Mouse (Mus musculus) bone marrow, adult 2 months (tissue): ENCODE data around the gene Myh9.

Source experiments
- CTCF ChIP-seq: fragments of 200-500 bp; IDR thresholded peaks from 2 replicates; pipeline ENCODE4 v1.5.1; 2011; ENCODE audit warnings: low read length, control low read depth; ENCODE audit not compliant: control insufficient read depth, insufficient read depth
- POLR2A ChIP-seq: fragments of 200-500 bp; IDR thresholded peaks from 2 replicates; pipeline ENCODE4 v1.6.1; 2011; ENCODE audit warnings: low read depth, mild to moderate bottlenecking, control low read depth, low read length, borderline replicate concordance; ENCODE audit not compliant: control insufficient read depth

DNA sequence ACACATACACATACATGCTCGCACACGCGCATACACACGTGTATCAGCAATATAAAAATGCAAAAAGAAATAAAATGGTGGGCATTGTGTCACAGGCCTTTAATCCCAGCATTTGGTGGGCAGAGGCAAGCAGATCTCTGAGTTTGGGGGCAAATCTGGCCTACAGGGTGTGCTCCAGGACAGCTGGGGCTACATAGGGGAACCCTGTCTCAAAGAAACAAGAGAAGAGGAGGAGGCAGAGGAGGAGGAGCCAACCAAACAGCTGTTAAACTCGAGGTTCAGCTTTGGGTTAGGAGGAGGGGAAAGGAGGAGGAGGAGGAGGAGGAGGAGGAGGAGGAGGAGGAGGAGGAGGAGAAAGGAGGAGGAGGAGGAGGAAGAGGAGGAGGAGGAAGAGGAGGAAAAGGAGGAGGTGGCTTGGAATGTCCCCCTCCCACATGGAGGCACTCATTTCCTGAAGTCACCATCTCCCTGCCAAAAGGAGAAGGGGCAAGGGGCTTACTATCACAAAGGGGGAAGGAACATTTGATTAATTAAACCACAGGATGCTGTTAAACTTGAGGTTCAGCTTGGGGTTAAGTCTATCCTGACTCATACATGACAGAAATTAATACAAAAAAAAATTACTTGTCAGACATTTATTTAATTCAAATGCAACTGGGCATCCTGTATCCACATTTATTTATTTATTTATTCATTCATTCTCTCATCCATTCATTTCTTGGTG is 44.6 kb upstream of the Myh9 start:
- TF ChIP-seq POLR2A, result no peak
- TF ChIP-seq CTCF, result no peak
